Mouse (Mus musculus) activated CD4-positive, CD25-positive, alpha-beta regulatory T cell, adult 9 weeks (primary cell): Measurements from ENCODE around the gene Pradc1. TPM values are rescaled to one million over a fixed set of nuclear protein-coding genes. Genes with fewer than 3 reads are reported as not detected.

Experiments used
- polyA plus RNA-seq: library from polyadenylated mRNA; unstranded; fragments of 100-300 nt; shearing (Covaris generic); gene quantifications from one replicate; pipeline ENCODE4 v1.2.1, GENCODE M21; 2017

Pradc1 gene
- 19.2 TPM for polyA plus RNA-seq

DNA sequence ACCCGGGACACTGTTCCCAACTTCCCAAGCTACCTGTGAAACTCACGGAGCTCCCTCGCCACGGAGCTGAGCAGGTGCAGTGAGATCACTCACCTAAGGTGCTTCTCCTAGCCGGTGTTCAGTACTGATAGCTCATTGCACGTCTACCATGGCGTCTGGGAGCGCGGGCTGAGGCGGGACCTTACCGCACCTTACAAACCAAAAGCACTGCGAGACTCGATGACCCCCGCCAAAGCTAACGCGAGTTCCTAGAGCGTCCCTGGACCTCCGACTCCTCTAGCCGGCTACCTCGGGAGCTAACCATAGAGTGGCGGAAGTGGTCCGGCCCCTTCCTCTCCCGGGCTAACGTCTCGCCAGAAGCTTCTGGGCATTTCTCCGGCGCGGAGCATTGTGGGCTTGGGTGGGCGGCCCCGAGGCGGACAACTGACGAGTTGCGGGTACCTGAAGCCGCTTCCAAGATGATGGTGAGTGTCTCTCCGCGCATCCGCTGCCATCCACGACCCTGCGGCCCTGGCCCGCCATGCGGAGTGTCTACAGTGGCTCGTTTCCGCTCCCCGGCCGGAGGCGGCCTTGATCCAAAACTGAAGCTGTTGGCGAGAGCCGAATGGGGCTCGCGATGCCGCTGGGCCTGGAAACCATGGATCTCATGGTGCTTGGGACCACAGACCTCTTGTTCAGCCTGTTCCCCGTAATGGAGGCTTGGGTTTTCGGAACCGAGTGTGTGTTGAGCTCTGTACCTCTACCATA lies at the start of gene Pradc1:
Pradc1 (minus strand) TSS at position 307 of the 747 bp plus-strand sequence.

DNA sequence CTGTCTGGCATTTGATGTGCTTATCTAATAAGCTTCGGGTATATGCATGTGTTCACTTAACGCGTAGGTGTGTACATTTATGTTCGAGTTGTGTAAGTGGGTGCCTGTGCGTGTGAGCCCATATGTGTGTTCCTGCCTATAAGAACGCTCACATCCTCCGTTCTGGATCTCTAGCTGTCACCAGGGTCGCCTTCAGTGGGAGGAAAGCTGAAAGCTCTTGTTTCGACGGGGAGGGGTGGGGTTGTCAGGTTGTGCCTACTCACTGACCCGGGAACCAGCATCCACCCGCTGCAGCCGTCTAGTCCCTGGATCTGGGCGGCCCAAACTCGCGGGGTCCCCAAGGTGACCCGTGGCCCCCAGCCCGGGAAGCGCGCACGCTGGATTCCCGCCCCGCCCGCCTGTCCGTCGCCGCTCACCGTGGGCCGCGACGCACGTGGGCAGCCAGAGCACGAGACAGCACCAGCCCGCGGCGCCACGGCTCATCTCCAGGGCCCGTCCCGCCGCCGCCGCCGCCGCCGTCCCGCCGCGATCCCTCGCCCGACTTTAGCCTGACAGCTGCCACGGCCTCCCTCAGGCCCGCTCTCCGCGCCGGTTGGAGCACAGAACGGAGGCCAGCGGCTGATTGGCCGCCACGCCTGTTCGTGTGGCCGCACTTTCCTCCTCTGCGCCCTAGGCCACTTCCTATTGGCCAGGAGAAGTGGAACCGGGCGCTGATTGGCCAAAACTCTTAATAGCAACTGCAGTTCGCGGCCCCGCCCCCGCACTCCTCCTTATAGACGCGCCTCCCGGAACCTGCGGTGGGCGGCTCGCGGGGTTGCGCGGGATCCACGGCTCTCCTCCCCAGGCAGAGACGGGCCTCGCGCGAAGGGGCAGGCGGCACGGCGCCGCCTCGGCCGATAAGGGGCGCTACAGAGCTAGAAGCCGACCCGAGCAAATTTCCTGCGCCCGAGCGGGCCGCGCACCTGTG lies 790 bp downstream of the Pradc1 start, which contains the start of gene Cct7:
Cct7 (plus strand) TSS at position 818 of the 967 bp plus-strand sequence.

DNA sequence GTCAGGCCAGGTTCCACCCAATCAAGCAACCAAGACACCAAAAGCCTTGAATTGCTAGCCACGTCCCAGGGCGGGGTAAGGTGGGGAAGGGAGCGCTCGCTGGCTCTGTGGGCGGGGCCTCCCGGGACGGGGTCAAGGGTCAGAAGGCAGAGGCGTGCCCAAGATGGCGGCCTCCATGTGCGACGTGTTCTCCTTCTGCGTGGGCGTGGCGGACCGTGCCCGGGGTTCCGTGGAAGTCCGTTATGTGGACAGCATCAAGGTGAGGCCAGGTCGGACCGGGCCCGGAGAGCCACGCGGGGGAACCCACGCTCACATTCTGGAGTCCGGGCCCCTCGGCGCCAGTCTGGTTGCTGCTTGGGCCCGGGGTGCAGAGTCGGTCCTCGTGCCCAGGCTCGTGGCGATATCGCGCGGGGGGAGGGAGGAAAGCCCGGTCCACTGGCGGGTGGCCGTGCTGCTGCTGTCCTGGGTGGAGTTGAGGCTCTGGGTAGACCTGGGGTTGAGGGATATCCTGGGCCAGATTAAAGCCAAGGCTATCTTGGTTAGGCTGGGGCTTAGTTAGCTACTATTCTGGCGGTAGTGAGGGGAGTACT lies 19.8 kb downstream of the Pradc1 start, which contains the start of gene Smyd5:
Smyd5 (plus strand) TSS at position 148 of the 590 bp plus-strand sequence.

DNA sequence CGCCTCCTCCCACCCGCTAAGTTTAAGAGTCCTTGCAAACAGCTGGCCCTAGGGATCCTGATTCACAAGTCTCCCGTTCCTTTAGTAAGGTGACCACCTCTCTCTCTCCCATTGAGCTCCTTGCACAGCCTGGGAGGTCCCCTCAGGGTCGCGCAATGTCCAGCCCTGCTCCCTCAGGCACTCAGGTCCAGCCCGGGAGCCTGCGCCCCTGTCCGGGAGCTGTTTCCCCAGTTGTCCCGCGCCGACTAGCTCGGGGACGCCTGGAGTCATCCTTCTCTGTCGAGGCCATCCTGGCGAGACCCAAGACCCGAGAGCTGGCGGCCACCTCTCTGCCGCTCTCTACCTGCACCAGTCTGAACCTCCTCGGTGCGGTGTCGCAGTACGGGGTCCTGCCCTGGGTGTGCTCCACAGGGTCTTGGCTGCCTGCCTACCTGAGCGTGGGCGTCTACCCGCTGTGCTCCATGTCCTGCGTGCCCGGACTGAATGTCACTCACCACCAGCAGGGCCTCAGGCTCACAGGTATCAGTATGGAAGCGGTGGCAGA lies 27.9 kb downstream of the Pradc1 start, which contains the start of gene Noto:
Noto (plus strand) TSS at position 51 of the 544 bp plus-strand sequence.

Other genes with a start within 250 kb of the Pradc1 start
- 0.34 TPM for gene Sfxn5, start 118.5 kb downstream of the Pradc1 start, polyA plus RNA-seq
- 0.34 TPM for gene Rab11fip5, start 77.3 kb downstream of the Pradc1 start, polyA plus RNA-seq
- gene Noto, start 28.1 kb downstream of the Pradc1 start, polyA plus RNA-seq = not detected
- gene Smyd5, start 20.0 kb downstream of the Pradc1 start, polyA plus RNA-seq = 52.4 TPM
- gene Cct7, start 456 bp downstream of the Pradc1 start, polyA plus RNA-seq = 347 TPM
- gene Fbxo41, start 51.0 kb upstream of the Pradc1 start, polyA plus RNA-seq = 0.13 TPM
- not detected for gene Egr4, start 61.6 kb upstream of the Pradc1 start, polyA plus RNA-seq
- 2.3 TPM for gene Alms1, start 135.6 kb upstream of the Pradc1 start, polyA plus RNA-seq